Mouse (Mus musculus) MEL-GATA-1-ER (cell line): ENCODE data around the gene Cst3.
A peak's percentile ranks its signal among the peaks of the same experiment; 100 is the strongest.

Experiments
- DNase-seq: peaks from one replicate; pipeline ENCODE4 v3.0.0-alpha.2; 2012; ENCODE audit warnings: low read depth; ENCODE audit errors: extremely low read depth

Cst3 gene

DNA sequence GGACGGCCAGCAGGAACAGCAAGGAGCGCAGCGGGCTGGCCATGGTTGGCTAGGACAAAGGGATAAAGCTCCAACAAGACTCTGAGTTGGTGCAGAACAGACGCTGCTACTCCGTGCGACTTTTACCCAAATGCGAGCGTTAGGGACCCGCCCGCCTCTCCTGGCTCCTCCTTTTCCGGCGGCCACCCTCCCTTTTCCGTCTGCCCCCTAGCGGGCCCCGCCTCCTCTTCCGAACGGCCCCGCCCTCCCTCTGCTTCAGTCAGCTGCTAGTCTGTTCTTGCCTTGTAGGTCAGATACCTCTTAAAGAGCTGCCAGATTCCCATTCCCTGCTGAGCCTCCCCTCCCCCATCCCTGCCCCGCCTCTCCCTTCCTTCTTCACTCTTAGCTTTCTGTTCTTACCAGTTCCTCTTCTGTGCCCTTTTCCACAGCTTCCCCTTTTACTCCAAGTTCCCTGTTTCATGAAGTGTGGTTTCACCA, at the start of gene Cst3:
TSS of gene Cst3 (minus strand) at position 358 of the 477 bp plus-strand sequence.
- peak; percentile 94 for DNase-seq

DNA sequence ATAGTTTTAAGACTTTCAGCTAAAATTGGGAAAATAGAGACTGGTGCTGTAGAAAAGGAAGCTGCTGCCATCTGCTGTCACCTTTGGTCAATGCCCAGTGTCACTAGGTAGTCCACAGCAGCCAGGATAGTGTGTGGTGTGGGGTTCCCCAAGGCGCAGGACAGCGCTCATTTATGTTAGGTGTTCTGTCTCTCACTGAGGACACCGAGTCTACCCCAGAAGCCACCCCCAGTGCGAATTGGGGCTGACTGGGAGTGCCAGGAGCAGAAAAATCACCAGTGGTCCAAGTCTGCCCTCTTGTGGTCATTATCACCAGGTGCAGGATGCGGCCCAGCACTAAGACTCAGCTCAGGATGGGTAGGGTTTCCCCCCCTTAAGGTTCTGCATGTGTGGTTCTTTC, 26.8 kb upstream of the Cst3 start:
- DNase-seq: peak; percentile 16

DNA sequence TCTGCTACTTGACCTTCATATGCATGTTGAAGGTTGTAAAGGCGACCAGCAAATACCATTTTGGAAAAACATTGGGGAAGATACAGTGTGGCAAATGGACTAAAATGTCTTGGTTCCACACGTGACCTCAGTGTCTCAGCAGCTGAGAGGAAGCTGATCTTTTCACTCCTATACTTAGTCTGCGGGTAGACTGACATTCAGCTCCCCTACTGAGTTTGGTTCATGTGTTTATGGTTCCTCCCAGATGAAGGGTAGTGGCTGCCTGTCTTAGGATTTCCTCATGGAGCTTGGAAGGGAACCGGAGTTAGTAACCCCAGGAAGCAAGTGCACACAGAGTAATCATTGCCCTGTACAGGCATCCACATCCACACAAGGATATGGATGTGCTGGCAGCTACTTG, 24.8 kb upstream of the Cst3 start:
- DNase-seq: no peak

DNA sequence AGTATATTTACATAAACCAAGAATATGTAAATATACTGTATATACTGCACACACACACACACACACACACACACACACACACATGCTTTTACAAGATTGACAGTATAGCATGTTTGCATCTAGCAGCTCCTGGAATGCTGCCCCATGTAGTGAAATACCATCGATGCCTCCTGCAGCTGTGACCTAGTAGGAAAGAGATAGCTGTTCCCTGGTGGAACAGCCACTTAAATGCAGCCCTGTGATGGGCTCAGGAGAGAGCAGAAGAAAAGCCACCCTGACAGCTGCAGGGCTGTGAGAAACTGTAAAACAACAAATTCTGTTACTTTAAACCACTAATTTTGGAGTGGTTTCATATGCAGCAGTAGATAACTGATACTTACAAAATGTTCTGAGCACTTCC, 20.7 kb upstream of the Cst3 start:
- DNase-seq: no peak

GRCm38 (mm10) chr2:148893107-148893506, 17.6 kb upstream of the Cst3 start:
- no peak for DNase-seq

GRCm38 (mm10) chr2:148890021-148890851, 14.7 kb upstream of the Cst3 start:
- no peak for DNase-seq

DNA sequence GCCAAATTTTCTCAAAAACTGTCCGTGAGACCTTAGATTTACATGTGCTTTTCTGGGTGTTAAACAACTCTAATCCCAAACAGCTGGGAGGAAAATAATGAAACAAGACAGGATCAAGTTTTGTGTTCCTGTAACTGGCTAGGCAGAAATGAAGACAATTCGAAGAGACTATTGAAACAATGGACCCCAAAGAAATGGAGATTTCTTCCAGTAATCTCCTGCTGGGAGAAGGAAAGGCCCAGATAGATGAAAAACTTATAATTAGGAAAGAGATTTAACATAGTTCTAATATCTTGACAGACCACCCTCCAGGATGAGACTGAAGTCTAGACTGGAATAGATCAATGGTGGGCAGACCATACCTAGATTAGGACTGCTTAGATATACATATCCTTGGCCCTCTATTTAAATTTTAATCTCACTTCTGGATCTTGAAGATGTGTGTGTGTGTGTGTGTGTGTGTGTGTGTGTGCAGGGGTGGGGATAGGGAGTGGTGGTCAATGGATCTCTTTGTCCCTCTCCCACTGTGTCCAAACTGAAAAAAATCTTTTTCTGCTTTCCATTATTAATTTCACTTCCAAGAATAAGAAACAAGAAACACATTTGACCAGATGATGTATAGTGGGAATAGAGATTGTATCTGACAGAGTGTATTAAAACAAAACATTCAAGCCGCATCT, 14.0 kb upstream of the Cst3 start:
- DNase-seq: no peak

- no peak for DNase-seq
These were observed 13.4 kb upstream of the Cst3 start for GRCm38 (mm10) chr2:148888872-148889271.

DNA sequence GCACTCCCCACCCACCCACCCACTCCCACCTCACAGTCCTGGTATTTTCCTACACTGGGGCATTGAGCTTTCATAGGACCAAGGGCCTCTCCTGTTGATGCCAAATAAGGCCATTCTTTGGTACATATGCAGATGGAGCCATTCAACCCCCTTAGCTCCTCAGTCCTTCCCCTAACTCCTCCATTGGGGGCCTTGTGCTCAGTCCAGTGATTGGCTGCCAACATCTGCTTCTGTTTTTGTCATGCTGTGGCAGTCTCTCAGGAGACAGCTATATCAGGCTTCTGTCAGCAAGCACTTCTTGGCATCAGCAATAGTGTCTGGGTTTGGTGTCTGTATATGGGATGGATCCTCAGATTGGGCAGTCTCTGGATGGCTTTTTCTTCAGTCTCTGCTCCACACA, 9.2 kb upstream of the Cst3 start:
- DNase-seq: no peak

DNA sequence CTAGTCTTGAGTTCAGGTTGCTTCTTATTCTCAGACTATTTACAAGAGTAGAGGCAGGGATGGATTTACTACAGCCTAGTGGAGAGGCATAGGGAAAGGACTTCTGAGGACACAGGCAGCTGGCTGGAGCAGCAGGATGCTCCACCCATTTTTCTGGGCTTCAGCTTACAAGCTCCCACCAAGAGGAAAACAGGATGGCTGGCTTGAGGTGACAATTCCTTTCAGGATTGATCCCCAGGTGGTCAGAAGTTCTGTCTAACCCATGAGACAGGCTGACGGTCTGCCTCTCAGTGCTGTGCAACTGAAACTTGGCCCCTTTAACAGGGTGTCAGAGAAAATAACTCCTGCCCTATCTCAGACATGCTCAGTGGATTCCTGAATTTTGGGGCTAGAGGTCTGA, 3.7 kb upstream of the Cst3 start:
- DNase-seq: no peak

- no peak for DNase-seq
These were observed 3.2 kb upstream of the Cst3 start for GRCm38 (mm10) chr2:148878641-148879130.

DNA sequence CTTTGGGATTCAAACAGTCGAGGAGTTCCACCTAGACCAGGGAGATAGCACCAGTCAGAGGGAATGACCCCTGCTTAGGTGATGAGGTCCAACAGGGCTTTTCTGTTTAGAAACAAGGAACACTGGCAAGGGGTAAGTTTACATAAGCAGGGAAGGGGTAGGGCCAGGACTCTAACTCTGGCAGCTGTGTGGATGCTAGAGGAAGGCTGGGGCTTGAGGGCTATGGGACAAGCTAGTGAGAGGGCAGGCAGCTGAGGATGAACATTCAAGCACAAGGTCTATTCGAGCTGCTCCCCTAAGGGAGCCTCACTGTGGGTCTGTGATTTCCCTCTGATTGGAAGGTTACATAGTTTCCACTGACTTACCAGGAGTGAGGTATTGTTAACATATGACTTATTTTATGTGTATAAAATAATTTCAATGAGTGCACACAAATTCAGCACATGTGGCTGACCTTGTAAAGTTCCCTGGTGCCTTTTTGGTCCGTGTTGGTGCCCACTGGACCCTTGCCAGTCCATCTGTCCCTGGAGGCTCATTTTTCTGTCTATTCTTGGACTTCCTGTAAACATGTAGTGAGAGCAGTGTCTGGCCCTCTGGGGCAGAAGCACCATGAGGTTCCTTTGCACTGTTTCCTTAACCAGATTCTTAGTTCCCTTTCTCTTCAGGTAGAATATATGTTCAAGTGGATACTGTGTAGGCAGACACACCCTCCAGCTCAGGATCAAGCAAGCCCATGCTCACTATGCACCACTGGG, 1.7 kb upstream of the Cst3 start:
- DNase-seq: no peak

DNA sequence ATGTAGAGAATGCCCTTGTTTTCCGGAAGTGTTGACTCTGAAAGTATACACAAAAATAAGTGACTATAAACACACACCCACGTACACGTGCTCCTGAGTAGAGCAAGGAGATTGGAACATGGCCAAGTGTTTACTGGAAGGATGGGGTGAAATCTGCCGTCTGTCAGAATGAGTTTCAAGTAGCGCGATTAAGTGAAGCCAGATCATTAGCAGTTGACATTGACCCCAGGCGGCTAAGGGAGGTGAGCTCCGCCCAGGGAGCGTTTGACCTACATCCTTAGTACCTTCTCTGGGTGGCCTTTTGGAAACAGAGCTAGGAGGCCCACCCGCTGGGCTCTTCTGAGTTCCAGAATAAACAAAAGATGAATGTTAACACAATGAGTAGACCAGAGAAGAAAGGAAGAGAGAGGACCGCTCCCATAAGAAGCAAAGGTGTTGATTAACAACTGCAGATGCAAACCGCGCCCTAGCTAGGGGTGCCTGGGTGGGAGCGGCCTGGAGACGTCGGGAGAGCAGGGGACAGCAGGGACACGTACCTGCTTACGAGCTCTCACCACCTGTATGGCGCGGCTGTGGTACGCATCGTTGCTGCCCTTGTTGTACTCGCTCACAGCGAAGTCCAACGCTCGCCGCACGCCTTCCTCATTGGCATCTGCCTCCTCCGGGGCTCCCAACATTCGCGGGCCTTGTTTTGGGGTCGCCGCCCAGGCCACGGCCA, 716 bp downstream of the Cst3 start:
- DNase-seq: peak; percentile 17

DNA sequence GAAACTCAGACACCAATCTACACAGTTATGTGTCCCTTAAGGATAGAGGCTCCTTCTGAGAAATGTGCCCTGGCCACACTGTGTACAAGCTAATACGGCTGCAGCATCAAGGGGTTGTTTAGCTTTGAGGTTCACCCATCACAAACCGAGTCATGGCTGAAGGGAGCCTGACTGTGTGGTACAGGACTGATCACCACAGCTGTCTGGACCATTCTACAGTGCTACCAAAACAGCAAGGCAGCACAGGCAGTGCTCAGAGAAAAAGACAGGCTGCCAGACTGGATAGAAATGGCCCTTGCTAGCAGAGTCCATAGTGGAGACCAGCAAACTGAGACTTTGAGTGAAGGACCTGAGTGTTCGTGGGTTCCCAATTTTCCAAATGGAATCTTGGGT, 1.3 kb downstream of the Cst3 start:
- peak; percentile 6 for DNase-seq

DNA sequence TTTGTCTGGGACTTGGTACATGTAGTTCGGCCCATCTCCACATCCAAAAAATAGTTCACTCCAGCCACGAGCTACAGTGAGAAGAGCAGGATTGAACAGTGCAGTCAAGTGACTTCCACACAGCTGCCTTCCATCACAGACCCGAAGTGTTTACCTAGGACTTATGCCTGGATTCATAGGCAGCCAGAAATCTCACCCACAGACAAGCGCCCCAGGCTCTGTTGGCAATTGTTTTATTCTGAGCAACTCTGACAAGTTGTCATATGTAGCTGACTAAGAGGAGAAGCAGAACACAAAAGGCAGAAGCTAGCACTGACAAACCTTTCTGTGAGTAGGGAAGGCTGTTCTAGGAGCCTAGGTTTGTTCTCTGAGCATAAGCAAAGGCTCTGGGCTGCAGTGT, 2.6 kb downstream of the Cst3 start:
- no peak for DNase-seq

DNA sequence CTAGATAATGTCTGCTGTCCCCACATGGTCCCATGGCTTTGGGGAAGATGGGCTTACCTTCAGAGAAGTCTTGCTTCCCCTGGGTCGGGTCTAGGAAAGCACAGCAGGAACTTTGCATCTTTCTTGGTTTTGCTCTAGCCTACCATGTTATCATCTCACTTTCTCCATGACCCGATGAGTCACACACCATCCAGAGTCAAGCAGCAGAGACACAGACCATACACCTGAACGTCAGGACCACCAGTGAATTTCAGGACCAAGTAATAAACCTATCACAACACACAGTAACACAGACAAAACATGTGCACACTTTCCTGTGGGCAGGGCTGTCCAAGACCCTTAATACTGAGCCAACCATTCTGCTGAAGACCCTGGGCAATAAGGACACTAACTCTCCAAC, 5.0 kb downstream of the Cst3 start:
- DNase-seq: no peak

- no peak for DNase-seq
These were observed 6.5 kb downstream of the Cst3 start for GRCm38 (mm10) chr2:148868959-148869358.

GRCm38 (mm10) chr2:148864966-148865365, 10.5 kb downstream of the Cst3 start, which contains the start of gene 9230104L09Rik:
Gene 9230104L09Rik, minus strand, starts transcription at chr2:148865038.
- DNase-seq: no peak

DNA sequence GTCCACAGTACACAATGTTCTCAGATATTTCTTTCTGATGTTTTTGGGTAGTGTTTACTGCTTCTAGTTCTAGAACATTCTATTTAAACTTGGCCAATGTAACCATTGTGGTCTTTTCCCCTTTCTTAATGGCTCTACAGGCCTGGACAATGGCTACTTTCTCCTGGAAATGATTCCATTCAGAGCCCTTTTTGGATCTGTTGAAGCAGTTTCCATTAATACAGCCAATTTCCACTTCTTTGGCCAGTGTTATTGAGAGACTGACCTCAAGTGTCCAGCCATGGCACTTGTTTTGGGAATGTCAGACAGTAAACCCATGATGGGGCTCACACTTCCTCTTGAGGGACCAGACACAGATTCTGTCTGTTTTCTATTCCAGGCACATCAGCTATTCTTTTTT, 13.8 kb downstream of the Cst3 start:
- no peak for DNase-seq

- DNase-seq: no peak
These were observed 14.5 kb downstream of the Cst3 start for GRCm38 (mm10) chr2:148860993-148861392.

DNA sequence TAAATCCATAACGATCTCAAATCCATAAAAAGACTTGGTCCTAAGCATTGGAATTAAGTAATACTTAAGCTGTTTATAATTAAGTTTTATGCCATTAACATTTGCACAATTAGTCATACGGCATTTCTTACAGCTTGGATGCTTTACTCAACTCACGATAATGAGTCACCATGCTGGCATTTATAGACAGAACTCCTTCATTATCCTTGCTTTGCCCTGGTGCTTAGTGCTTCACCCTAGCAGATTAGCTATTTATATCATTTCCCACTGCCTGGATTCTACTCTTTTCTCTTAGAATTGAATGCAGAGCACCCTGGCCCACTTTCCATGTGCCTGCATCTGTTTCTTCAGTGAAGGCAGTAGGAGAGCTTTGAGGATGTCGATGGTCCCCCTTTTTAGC, 18.0 kb downstream of the Cst3 start:
- no peak for DNase-seq
